Mouse (Mus musculus): ENCODE data around the gene Arhgap27. TPM values are rescaled to one million over a fixed set of nuclear protein-coding genes. Genes with fewer than 3 reads are reported as not detected.

Gene Arhgap27
- total RNA-seq, 1 experiment = 8.2 TPM

DNA sequence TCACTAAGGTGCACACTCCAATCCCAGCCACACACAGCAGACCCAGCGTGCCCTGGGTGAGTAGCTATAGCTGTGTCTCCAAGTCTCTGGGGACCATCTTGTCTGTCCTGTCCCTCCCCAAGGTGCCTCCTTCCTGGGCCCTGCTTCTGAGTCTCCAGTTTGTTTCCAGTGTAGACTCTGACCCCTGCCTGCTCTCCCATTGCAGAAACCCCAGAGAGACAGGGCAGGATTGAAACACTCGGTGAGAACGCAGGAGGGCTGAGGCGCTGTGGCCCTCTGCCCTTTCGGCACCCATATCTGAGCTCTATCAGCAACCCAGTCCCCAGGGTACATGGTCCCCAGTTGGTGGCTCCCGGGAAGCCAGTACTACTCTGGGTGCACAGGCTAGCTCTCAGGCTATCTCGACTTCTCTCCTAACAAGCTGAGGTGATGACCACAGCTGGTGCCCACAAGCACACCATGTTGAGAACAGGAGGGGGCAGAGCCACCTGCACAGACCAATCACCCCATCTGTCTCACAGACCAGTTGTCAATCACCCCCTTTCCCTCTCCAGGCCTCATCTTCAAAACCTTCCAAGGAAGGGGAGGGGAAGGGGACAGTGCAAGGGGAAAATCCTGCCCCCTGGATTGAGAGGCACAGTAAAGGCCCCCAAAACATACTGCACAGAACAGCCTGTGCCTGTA is 17.9 kb downstream of the Arhgap27 start:
- in situ Hi-C loops (cut with MboI; ENCODE audit: low sequenced_read_pairs in 2 of 2, unreplicated experiment in 2 of 2) = no loop called here
- H3K4me3 ChIP-seq (ENCODE audit: insufficient read depth in 1 of 2, low read depth in 1 of 2, low read length in 2 of 2, poor library complexity in 1 of 2, severe bottlenecking in 1 of 2) = no peak overlapping the region
- H3K9ac ChIP-seq (ENCODE audit: insufficient read depth, low read depth, low read length, poor library complexity, severe bottlenecking) = no peak overlapping the region
- no peaks in the 10 kb centered on the region for H3K9me3 ChIP-seq (ENCODE audit: control insufficient read depth, insufficient read depth, low read depth, low read length)
- H3K36me3 ChIP-seq (ENCODE audit: control insufficient read depth, insufficient read depth, low read length, poor library complexity, severe bottlenecking) = no peaks in the 10 kb centered on the region
- H3K27ac ChIP-seq (ENCODE audit: insufficient read depth, low read depth, low read length, poor library complexity, severe bottlenecking) = no peak overlapping the region
- TF ChIP-seq MAFK (IDR thresholded peaks at IDR 0.05; ENCODE audit: insufficient read depth, low read depth, low read length) (no peak), HCFC1 (IDR thresholded peaks at IDR 0.05; ENCODE audit: borderline replicate concordance, insufficient read depth, low read length) (no peak), ZC3H11A (IDR thresholded peaks at IDR 0.05; ENCODE audit: borderline replicate concordance, low read depth, low read length) (no peak), ZNF384 (IDR thresholded peaks at IDR 0.05; ENCODE audit: low read depth, low read length) (no peak), CHD2 (IDR thresholded peaks at IDR 0.05; ENCODE audit: low read depth, low read length) (no peak)
- peaks cover 0 to 9% of the 10 kb centered on the region in 2 experiments; a peak in 2 of 4 replicates for H3K4me1 ChIP-seq (ENCODE audit: control insufficient read depth in 2 of 2, insufficient read depth in 2 of 2, low read length in 2 of 2, poor library complexity in 1 of 2)
- no peak for DNase-seq (ENCODE audit: low read depth, low spot score)

DNA sequence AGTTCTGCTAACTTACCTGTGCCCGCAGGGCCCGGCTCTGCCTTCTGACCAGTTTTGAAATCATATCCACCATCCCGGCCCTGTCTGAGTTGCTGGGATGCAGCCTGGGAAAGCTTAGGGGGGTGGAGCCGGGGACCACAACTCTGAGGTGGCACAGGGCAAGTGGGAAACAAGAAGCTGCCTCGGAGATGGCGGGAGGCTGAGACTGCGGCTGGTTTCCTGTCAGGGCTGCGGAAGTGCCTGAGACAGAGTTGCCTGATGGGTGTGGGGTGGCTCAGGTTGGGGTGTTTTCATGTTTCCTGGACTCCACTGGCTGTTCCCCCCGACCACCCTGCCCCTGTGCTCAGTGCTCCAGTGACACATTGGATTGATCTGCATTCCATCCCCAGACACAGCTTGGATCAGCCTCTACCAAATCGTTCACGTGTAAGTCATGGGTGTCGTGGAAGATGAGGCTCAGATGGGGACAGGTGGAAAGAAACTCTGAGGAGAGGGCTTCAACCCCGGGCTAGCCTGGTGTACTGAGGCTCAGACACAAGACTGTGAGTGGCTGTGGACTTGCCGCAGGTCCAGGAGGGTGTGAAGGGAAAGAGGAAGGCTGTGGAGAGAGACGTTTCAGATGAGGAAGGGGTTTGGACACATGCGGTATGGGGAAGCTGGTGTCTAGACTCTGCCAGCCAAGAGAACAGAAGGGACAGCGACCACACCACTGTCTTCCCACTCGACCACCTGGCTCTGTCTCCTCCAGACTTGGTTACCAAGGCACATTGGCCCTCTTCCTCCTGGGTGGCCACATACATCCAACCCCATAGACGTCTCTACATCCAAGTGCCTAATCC is 18.8 kb downstream of the Arhgap27 start:
- H3K9ac ChIP-seq (ENCODE audit: insufficient read depth, low read depth, low read length, poor library complexity, severe bottlenecking) = no peak overlapping the region
- H3K27ac ChIP-seq (ENCODE audit: insufficient read depth, low read depth, low read length, poor library complexity, severe bottlenecking) = no peak overlapping the region

GRCm38 (mm10) chr11:103343881-103344280 is 19.6 kb downstream of the Arhgap27 start:
- in situ Hi-C loops (cut with MboI; ENCODE audit: low sequenced_read_pairs in 2 of 2, unreplicated experiment in 2 of 2) = no loop called here
- no peak for DNase-seq (ENCODE audit: low read depth, low spot score)
- no peak overlapping the region for H3K9ac ChIP-seq (ENCODE audit: insufficient read depth, low read depth, low read length, poor library complexity, severe bottlenecking)
- H3K36me3 ChIP-seq (ENCODE audit: control insufficient read depth, insufficient read depth, low read length, poor library complexity, severe bottlenecking) = no peaks in the 10 kb centered on the region; the same call in 1 of the 2 replicates
- no peak overlapping the region for H3K27ac ChIP-seq (ENCODE audit: insufficient read depth, low read depth, low read length, poor library complexity, severe bottlenecking)
- TF ChIP-seq HCFC1 (IDR thresholded peaks at IDR 0.05; ENCODE audit: borderline replicate concordance, insufficient read depth, low read length) (no peak), MAFK (IDR thresholded peaks at IDR 0.05; ENCODE audit: insufficient read depth, low read depth, low read length) (no peak), CHD2 (IDR thresholded peaks at IDR 0.05; ENCODE audit: low read depth, low read length) (no peak), ZNF384 (IDR thresholded peaks at IDR 0.05; ENCODE audit: low read depth, low read length) (no peak), ZC3H11A (IDR thresholded peaks at IDR 0.05; ENCODE audit: borderline replicate concordance, low read depth, low read length) (no peak)
- H3K9me3 ChIP-seq (ENCODE audit: control insufficient read depth, insufficient read depth, low read depth, low read length) = no peaks in the 10 kb centered on the region
- H3K4me3 ChIP-seq (ENCODE audit: insufficient read depth in 1 of 2, low read depth in 1 of 2, low read length in 2 of 2, poor library complexity in 1 of 2, severe bottlenecking in 1 of 2) = no peak overlapping the region
- peaks cover 2 to 16% of the 10 kb centered on the region in 2 experiments; a peak in 2 of 4 replicates for H3K4me1 ChIP-seq (ENCODE audit: control insufficient read depth in 2 of 2, insufficient read depth in 2 of 2, low read length in 2 of 2, poor library complexity in 1 of 2)

More for the DNA sequence above, 18.8 kb downstream of the Arhgap27 start:
- in situ Hi-C loops (cut with MboI; ENCODE audit: low sequenced_read_pairs in 2 of 2, unreplicated experiment in 2 of 2) = no loop called here
- peaks cover 0 to 15% of the 10 kb centered on the region in 2 experiments; a peak in 2 of 4 replicates for H3K4me1 ChIP-seq (ENCODE audit: control insufficient read depth in 2 of 2, insufficient read depth in 2 of 2, low read length in 2 of 2, poor library complexity in 1 of 2)
- no peaks in the 10 kb centered on the region for H3K9me3 ChIP-seq (ENCODE audit: control insufficient read depth, insufficient read depth, low read depth, low read length)
- peak overlapping the region; percentile 22 to 26; a peak in 1 of 4 replicates for H3K4me3 ChIP-seq (ENCODE audit: insufficient read depth in 1 of 2, low read depth in 1 of 2, low read length in 2 of 2, poor library complexity in 1 of 2, severe bottlenecking in 1 of 2)
- no peak for DNase-seq (ENCODE audit: low read depth, low spot score)
- no peaks in the 10 kb centered on the region; the same call in 1 of the 2 replicates for H3K36me3 ChIP-seq (ENCODE audit: control insufficient read depth, insufficient read depth, low read length, poor library complexity, severe bottlenecking)
- TF ChIP-seq MAFK (IDR thresholded peaks at IDR 0.05; ENCODE audit: insufficient read depth, low read depth, low read length) (no peak), HCFC1 (IDR thresholded peaks at IDR 0.05; ENCODE audit: borderline replicate concordance, insufficient read depth, low read length) (no peak), ZNF384 (IDR thresholded peaks at IDR 0.05; ENCODE audit: low read depth, low read length) (no peak), CHD2 (IDR thresholded peaks at IDR 0.05; ENCODE audit: low read depth, low read length) (no peak), ZC3H11A (IDR thresholded peaks at IDR 0.05; ENCODE audit: borderline replicate concordance, low read depth, low read length) (no peak)

DNA sequence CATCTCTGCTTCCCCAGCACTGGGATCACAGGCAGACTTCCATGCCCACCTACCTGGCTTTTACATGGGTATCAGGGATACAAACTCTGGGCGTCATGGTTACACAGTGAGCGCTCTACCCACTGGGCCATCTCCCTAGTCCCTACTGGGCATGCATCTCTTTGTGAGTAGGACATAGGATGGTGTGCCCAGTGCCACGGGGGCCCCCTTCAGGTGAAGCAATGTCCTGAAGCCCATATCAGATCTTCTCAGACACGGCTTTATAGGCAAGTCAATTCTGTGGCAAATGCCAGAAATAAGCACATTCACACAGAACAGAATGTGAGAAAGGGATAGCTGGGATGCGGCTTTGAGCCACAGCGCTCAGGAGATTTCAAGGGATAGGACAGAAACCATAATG is 20.4 kb downstream of the Arhgap27 start:
- H3K9ac ChIP-seq (ENCODE audit: insufficient read depth, low read depth, low read length, poor library complexity, severe bottlenecking) = no peak overlapping the region
- TF ChIP-seq ZC3H11A (IDR thresholded peaks at IDR 0.05; ENCODE audit: borderline replicate concordance, low read depth, low read length) (no peak), HCFC1 (IDR thresholded peaks at IDR 0.05; ENCODE audit: borderline replicate concordance, insufficient read depth, low read length) (no peak), MAFK (IDR thresholded peaks at IDR 0.05; ENCODE audit: insufficient read depth, low read depth, low read length) (no peak), ZNF384 (IDR thresholded peaks at IDR 0.05; ENCODE audit: low read depth, low read length) (no peak), CHD2 (IDR thresholded peaks at IDR 0.05; ENCODE audit: low read depth, low read length) (no peak)
- peaks cover 2 to 22% of the 10 kb centered on the region in 2 experiments; a peak in 2 of 4 replicates for H3K4me1 ChIP-seq (ENCODE audit: control insufficient read depth in 2 of 2, insufficient read depth in 2 of 2, low read length in 2 of 2, poor library complexity in 1 of 2)
- H3K9me3 ChIP-seq (ENCODE audit: control insufficient read depth, insufficient read depth, low read depth, low read length) = no peaks in the 10 kb centered on the region
- no peak overlapping the region for H3K27ac ChIP-seq (ENCODE audit: insufficient read depth, low read depth, low read length, poor library complexity, severe bottlenecking)
- H3K36me3 ChIP-seq (ENCODE audit: control insufficient read depth, insufficient read depth, low read length, poor library complexity, severe bottlenecking) = no peaks in the 10 kb centered on the region; the same call in 1 of the 2 replicates
- in situ Hi-C loops (cut with MboI; ENCODE audit: low sequenced_read_pairs in 2 of 2, unreplicated experiment in 2 of 2) = no loop called here
- DNase-seq (ENCODE audit: low read depth, low spot score) = no peak
- no peak overlapping the region for H3K4me3 ChIP-seq (ENCODE audit: insufficient read depth in 1 of 2, low read depth in 1 of 2, low read length in 2 of 2, poor library complexity in 1 of 2, severe bottlenecking in 1 of 2)
